Mouse (Mus musculus): ENCODE data around the gene Tpst2. TPM values are rescaled to one million over a fixed set of nuclear protein-coding genes. Genes with fewer than 3 reads are reported as not detected.

The Tpst2 gene
- polyA plus RNA-seq, 1 experiment from 2014 or later = 29.2 TPM

DNA sequence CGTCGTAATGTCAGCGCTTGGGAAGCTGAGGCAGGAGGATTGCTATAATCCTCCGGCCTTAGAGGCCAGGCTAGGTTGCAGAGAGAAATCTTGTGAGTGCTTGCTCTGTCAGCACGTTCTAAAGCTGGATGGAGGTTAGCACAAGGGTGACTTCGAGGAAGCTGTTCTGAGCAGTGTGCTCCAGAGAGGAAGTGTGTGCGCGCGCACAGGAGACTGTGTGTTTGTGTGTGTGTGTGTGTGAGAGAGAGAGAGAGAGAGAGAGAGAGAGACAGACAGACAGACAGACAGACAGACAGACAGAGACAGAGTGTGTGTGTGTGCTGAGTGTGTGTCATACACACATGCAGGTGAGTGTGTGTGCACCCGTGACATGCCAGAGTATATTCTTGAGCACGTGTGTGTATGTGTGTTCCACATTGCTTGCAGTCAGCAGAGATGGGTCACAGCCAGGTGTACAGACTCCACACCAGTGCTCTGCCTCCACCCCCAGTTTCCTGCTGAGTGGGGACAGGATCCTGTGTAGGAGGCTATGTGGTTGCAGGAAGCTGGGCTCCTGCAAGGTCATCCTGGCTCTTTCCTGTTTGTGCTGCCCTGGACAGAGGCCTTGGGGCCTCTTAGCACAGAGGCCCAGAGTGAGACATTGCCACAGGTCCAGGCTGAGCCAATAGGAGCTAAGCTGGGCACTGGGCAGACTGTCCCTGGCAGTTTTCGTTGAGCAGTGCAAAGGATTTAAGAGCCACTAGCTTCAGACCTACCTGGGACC is 21.9 kb downstream of the Tpst2 start:
- Histone ChIP-seq H3K36me3 (ENCODE audit: control insufficient read depth, insufficient read depth, low read length) (no peaks in the 10 kb centered on the region), H3K4me2 (replicated peaks; ENCODE audit: low read depth) (no peak overlapping the region), H3K27me3 (ENCODE audit: control insufficient read depth, insufficient read depth, low read length) (no peaks in the 10 kb centered on the region), H3K4me3 (ENCODE audit: low read depth, low read length) (no peak overlapping the region), H3K27ac (replicated peaks) (no peak overlapping the region; the same call in 1 of the 2 replicates), H3K4me1 (replicated peaks; ENCODE audit: control insufficient read depth, insufficient read depth) (no peaks in the 10 kb centered on the region), H3K9ac (ENCODE audit: low read length) (no peak overlapping the region), H3K9me3 (ENCODE audit: control insufficient read depth, low read length) (no peaks in the 10 kb centered on the region)
- WGBS = 81% methylated on average over 12 of the region's 12 CpGs
- ATAC-seq (ENCODE audit: low FRiP score, low TSS enrichment) (peak; percentile 52), DNase-seq (ENCODE audit: low spot score) (no peak)
- TF ChIP-seq EP300 (optimal IDR thresholded peaks at IDR 0.05) = no peak
- TF ChIP-seq CTCF (IDR thresholded peaks at IDR 0.05; ENCODE audit: low read depth) = no peak

DNA sequence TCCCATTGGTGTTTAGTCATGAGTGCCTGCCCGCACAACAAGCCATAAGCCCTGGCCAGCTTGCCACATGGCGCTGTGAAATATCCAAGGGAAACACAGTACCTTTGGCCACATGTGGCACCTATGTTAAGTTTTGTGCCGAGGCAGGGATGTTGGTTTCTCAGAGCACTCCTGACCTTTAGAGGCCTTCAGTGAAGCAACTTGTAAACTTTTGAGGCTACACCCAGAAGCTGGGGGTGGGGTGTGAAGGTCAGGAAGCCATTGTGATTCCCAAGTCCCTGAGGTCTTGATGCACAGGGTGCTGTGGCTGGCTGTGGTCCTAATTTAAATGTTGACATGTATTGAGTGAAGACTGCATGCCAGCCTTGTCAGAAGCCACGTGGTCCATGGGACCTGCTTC is 22.9 kb downstream of the Tpst2 start:
- Histone ChIP-seq H3K4me2 (replicated peaks; ENCODE audit: low read depth) (no peak overlapping the region), H3K9ac (ENCODE audit: low read length) (no peak overlapping the region), H3K9me3 (ENCODE audit: control insufficient read depth, low read length) (no peaks in the 10 kb centered on the region), H3K36me3 (ENCODE audit: control insufficient read depth, insufficient read depth, low read length) (peaks cover 3% of the 10 kb centered on the region; the same call in 1 of the 2 replicates), H3K4me3 (ENCODE audit: low read depth, low read length) (no peak overlapping the region), H3K27me3 (ENCODE audit: control insufficient read depth, insufficient read depth, low read length) (no peaks in the 10 kb centered on the region), H3K4me1 (replicated peaks; ENCODE audit: control insufficient read depth, insufficient read depth) (no peaks in the 10 kb centered on the region), H3K27ac (replicated peaks) (no peak overlapping the region)
- ATAC-seq (ENCODE audit: low FRiP score, low TSS enrichment) = no peak
- no peak for DNase-seq (ENCODE audit: low spot score)
- TF ChIP-seq EP300 (optimal IDR thresholded peaks at IDR 0.05) (no peak), CTCF (IDR thresholded peaks at IDR 0.05; ENCODE audit: low read depth) (no peak)
- 81% methylated on average over 4 of the region's 4 CpGs for WGBS

DNA sequence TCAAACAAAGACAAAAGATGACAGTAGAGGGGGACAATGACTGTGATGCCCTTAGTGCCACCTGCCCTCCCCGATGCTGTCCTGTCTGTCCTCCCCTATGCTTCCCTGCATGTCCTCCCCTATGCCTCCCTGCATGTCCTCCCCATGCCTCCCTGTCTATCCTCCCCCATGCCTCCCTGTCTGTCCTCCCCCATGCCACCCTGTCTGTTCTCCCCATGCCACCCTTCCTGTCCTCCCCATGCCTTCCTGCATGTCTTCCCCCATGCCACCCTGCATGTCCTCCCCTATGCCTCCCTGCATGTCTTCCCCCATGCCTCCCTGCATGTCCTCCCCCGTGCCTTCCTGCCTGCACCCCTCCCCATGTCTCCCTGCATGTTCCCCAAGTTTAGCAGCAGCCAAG is 23.6 kb downstream of the Tpst2 start:
- no peak overlapping the region for H3K4me2 ChIP-seq (replicated peaks; ENCODE audit: low read depth)
- TF ChIP-seq CTCF (IDR thresholded peaks at IDR 0.05; ENCODE audit: low read depth) (no peak), EP300 (optimal IDR thresholded peaks at IDR 0.05) (no peak)
- DNase-seq (ENCODE audit: low spot score) = no peak

DNA sequence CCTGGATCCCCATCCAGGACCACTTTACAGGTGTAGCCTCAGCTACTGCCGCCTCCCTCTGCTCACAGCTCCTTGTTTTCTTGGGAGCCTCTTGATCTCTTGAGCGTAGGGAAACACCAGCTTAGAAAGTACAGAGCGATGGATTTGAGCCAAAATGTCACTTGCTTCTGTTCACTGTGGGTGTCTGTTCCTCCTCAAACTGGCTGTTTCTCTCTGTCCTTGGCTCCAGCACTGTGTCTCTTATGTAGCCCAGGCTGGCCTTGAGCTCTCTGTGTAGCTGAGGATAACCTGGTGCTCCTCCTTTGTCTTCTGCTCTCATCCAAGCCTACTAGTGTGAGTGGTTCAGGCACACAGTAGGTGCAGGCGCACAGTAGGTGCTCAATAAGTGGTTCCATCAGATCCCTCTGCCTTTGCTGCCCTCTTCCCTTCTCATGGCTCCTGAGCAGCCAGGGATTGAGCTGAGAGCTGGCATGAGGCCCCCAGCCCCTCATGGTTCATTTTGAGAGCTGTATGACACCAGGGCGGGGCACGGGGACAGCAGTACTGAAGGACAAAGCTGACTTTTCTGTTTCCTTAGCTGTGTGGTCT is 24.3 kb downstream of the Tpst2 start:
- ATAC-seq (ENCODE audit: low FRiP score, low TSS enrichment) (no peak), DNase-seq (ENCODE audit: low spot score) (no peak)
- WGBS = 78% methylated on average over 6 of the region's 6 CpGs
- Histone ChIP-seq H3K4me3 (ENCODE audit: low read depth, low read length) (no peak overlapping the region), H3K36me3 (ENCODE audit: control insufficient read depth, insufficient read depth, low read length) (peaks cover 3% of the 10 kb centered on the region; the same call in 1 of the 2 replicates), H3K4me2 (replicated peaks; ENCODE audit: low read depth) (no peak overlapping the region), H3K9me3 (ENCODE audit: control insufficient read depth, low read length) (no peaks in the 10 kb centered on the region), H3K27me3 (ENCODE audit: control insufficient read depth, insufficient read depth, low read length) (no peaks in the 10 kb centered on the region), H3K4me1 (replicated peaks; ENCODE audit: control insufficient read depth, insufficient read depth) (no peaks in the 10 kb centered on the region), H3K27ac (replicated peaks) (no peak overlapping the region), H3K9ac (ENCODE audit: low read length) (no peak overlapping the region)
- TF ChIP-seq CTCF (IDR thresholded peaks at IDR 0.05; ENCODE audit: low read depth) (no peak), EP300 (optimal IDR thresholded peaks at IDR 0.05) (no peak)

More for the DNA sequence above, 23.6 kb downstream of the Tpst2 start:
- Histone ChIP-seq H3K9ac (ENCODE audit: low read length) (no peak overlapping the region), H3K27me3 (ENCODE audit: control insufficient read depth, insufficient read depth, low read length) (no peaks in the 10 kb centered on the region), H3K4me1 (replicated peaks; ENCODE audit: control insufficient read depth, insufficient read depth) (no peaks in the 10 kb centered on the region), H3K4me3 (ENCODE audit: low read depth, low read length) (no peak overlapping the region), H3K36me3 (ENCODE audit: control insufficient read depth, insufficient read depth, low read length) (peaks cover 3% of the 10 kb centered on the region; the same call in 1 of the 2 replicates), H3K27ac (replicated peaks) (no peak overlapping the region), H3K9me3 (ENCODE audit: control insufficient read depth, low read length) (no peaks in the 10 kb centered on the region)
- no peak for ATAC-seq (ENCODE audit: low FRiP score, low TSS enrichment)
- 67% methylated on average over 2 of the region's 2 CpGs for WGBS

DNA sequence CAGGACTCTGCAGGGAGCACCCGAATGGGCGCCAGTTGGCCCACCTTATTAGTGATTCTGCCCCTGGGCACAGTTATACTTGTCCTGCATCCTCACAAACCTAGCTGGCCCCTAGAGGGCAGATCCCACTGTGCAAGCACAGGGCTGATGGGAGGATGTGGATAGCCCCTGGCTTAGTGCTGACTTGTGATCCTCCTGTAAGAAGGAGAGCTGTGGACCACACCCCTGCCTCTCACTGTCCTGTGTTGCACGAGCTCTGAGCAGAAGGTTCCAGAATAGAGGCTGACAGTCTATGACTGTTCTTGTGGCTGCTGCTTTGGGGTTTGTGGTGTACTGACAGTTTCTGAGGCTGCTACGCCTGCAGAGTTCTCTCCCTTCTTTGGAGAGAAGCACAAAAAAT is 25.2 kb downstream of the Tpst2 start:
- H3K27me3 ChIP-seq (ENCODE audit: control insufficient read depth, insufficient read depth, low read length) = no peaks in the 10 kb centered on the region
- TF ChIP-seq CTCF (IDR thresholded peaks at IDR 0.05; ENCODE audit: low read depth) (peak; percentile 29; the same call in 1 of the 2 replicates), EP300 (optimal IDR thresholded peaks at IDR 0.05) (no peak)
- H3K9me3 ChIP-seq (ENCODE audit: control insufficient read depth, low read length) = no peaks in the 10 kb centered on the region
- DNase-seq (ENCODE audit: low spot score) (no peak), ATAC-seq (ENCODE audit: low FRiP score, low TSS enrichment) (no peak)
- no peak overlapping the region for H3K9ac ChIP-seq (ENCODE audit: low read length)
- 77% methylated on average over 4 of the region's 4 CpGs for WGBS
- H3K4me2 ChIP-seq (replicated peaks; ENCODE audit: low read depth) = no peak overlapping the region
- peaks cover 3% of the 10 kb centered on the region; the same call in 1 of the 2 replicates for H3K36me3 ChIP-seq (ENCODE audit: control insufficient read depth, insufficient read depth, low read length)
- no peak overlapping the region for H3K27ac ChIP-seq (replicated peaks)
- no peaks in the 10 kb centered on the region for H3K4me1 ChIP-seq (replicated peaks; ENCODE audit: control insufficient read depth, insufficient read depth)
- no peak overlapping the region for H3K4me3 ChIP-seq (ENCODE audit: low read depth, low read length)

DNA sequence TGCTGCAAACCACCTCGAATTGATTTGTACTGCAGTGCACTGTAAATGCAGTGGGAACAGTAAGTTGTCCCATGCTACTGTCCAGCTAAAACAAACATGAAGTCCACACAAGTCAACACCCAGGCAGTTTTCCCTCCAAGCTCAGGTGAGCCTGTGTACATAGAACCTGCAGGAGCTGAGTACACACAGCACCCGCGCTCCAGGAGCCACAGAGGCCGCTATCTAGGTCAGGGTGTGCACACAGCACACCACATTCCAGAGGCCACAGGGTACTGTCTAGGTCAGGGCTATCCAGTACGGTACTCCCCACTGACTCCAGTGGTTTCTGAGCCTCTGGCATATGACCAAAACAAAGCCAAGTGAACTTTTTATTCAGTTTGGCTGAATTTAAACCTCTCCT is 25.8 kb downstream of the Tpst2 start:
- TF ChIP-seq EP300 (optimal IDR thresholded peaks at IDR 0.05) (no peak), CTCF (IDR thresholded peaks at IDR 0.05; ENCODE audit: low read depth) (no peak)
- H3K36me3 ChIP-seq (ENCODE audit: control insufficient read depth, insufficient read depth, low read length) = peaks cover 3% of the 10 kb centered on the region
- no peak overlapping the region; the same call in 1 of the 2 replicates for H3K27ac ChIP-seq (replicated peaks)
- H3K4me1 ChIP-seq (replicated peaks; ENCODE audit: control insufficient read depth, insufficient read depth) = no peaks in the 10 kb centered on the region
- 72% methylated on average over 5 of the region's 5 CpGs for WGBS
- ATAC-seq (ENCODE audit: low FRiP score, low TSS enrichment) = peak; percentile 88
- no peaks in the 10 kb centered on the region for H3K27me3 ChIP-seq (ENCODE audit: control insufficient read depth, insufficient read depth, low read length)
- peak; percentile 74 for DNase-seq (ENCODE audit: low spot score)
- H3K4me2 ChIP-seq (replicated peaks; ENCODE audit: low read depth) = no peak overlapping the region
- no peak overlapping the region for H3K4me3 ChIP-seq (ENCODE audit: low read depth, low read length)
- no peaks in the 10 kb centered on the region for H3K9me3 ChIP-seq (ENCODE audit: control insufficient read depth, low read length)
- H3K9ac ChIP-seq (ENCODE audit: low read length) = no peak overlapping the region
